Mouse (Mus musculus) small intestine, adult 2 months (tissue): ENCODE measurements around the gene Mrps12.

Experiments
- CTCF ChIP-seq: fragments of 200-500 bp; IDR thresholded peaks from 2 replicates; pipeline ENCODE4 v1.5.1; 2012; ENCODE audit warnings: low read depth, mild to moderate bottlenecking, control low read depth, inconsistent platforms, low read length, moderate library complexity, mixed read lengths; ENCODE audit not compliant: insufficient replicate concordance, insufficient read length; ENCODE audit errors: extremely low read depth
- POLR2A ChIP-seq: fragments of 200-500 bp; IDR thresholded peaks from 2 replicates; pipeline ENCODE4 v1.6.1; 2012; ENCODE audit warnings: low read depth, mild to moderate bottlenecking, control low read depth, inconsistent platforms, low read length, moderate library complexity

DNA sequence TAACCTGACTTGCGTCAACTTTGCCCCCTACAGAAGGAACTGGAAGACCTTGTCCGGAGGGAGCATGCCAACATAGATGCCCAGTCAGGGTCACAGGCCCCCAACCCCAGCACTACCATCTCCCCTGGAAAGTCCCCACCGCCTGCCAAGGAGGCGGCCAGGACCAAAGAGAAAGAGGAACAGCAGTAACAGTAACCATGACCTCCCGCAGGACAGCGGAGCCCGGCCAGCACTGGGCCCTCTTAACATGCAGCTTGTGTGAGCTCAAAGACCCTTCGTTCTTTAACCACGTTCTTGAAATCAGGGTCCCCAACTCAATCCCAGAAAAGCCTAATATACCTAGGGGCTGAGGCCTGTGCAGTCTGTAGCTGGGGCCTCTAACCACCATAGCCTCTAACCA lies 46.3 kb upstream of the Mrps12 start:
- TF ChIP-seq POLR2A (no peak), CTCF (no peak)
